Mouse (Mus musculus): ENCODE measurements around the gene Slc2a2. TPM values are rescaled to one million over a fixed set of nuclear protein-coding genes. Genes with fewer than 3 reads are reported as not detected.

Gene Slc2a2
- not detected in 2 replicates for total RNA-seq (2015)
- not detected in 2 replicates for total RNA-seq (2017)

DNA sequence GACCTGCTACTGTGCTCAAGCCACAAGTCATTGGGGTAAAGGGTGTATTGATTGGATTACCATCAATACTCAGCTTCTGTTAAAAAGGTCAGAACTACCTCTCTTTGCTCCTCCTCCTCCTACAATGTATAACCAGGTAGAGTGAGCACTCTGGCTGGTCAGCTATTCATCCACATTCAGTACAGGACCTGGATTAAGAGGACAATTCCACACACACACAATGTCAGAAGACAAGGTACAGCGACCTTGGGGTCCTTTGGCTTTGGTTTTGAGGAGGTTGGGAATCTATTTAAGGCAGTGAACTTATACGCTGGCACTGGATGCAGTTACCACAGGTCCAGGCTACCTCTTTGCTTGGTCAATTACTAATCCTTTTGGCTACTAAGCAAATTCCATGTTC, at the start of gene Slc2a2:
Gene Slc2a2 (plus strand): TSS at position 107 of the 400 bp plus-strand sequence.
- no peak for ATAC-seq (replicated peaks; ENCODE audit: poor library complexity)

DNA sequence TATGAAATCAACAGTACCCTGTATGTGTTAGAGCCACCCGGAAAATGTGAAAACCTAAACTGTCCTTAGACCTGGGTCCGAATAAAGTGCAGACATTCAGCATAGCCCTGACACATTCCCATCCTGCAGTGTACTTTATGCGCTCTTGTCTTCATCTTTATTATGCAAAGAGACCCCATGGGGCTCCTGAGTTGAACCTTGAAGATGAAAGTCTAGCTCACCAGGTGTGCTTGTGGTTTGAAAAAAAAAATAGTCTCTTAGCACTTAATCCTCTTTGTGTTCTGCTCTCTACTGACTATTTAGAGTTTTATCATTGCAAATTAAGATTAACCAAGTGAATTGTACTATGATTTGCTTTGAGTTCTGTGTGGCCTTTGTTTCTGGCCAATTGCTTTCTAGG, 45.1 kb upstream of the Slc2a2 start:
- ATAC-seq (replicated peaks; ENCODE audit: poor library complexity) = no peak

DNA sequence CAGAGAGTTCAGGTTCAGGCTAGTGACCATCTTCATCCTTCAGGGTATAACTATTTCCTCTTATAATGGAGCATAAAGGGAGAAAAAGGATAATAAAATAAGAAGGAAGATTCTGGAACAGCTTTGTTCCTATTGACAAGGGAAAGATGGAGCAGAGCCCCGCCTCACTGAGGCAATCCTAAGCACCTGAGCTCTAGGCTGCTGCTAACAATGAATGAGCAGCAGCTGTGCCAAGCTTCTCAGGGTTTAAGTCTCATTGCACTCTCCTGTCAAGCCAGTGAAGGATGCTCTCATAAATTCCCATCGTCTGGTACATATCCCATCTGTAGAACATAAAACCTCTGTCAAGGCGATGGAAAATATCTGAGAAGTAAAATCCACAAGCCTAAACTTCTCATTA, 44.7 kb upstream of the Slc2a2 start:
- no peak for ATAC-seq (replicated peaks; ENCODE audit: poor library complexity)

DNA sequence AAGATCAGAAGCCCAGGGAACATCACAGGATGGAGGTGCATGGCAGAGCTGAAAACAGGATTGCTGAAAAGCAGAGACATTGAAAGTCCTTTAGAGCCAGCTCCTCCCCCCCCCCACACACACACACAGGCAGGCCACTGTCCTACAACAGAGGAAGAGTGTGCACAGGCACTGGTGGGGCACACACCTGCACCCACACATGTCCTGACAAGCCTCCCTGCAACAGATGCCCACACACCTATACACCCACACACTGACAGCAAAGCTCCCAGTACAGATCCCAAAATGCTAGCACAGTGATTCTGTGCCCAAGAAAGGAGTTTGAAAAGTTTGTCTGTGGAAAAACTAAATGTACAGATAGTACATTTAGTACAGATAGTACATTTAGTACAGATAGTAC, 43.0 kb upstream of the Slc2a2 start:
- no peak for ATAC-seq (replicated peaks; ENCODE audit: poor library complexity)

DNA sequence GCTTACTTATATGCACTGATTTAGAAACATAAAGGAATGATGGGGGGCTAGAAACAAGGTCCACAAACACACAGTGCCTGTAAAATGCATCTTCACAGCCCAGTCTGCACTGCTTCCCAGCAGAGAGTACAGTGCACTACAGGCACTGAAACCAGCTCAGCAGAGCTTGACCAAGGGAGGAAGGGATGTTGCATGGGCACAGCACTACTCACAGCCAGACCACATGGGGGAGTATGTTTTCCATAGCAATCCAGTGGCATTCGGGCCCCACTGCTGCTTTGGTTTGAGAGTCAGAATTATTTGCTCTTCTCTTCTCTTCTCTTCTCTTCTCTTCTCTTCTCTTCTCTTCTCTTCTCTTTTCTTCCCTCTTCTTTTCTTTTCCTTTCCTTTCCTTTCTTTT, 39.4 kb upstream of the Slc2a2 start:
- ATAC-seq (replicated peaks; ENCODE audit: poor library complexity) = no peak

DNA sequence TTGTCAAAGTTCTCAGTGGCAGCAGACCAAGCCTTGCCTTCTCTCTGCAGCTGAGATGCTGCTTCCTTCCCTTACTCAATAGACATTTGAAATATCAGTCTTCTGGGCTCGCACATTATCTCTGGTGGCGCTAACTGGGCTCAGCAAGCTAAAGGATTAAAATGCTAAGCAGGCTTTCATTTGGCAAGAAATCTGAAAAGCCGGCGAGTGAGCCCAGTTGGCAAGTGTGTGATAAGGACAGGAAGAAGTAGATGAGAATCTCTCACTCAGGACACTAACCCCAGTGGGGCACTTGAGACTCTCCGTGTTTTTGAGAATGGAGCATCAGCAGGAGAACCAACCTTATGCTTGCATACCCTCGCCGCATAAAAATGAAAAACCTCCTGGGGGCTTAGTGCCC, 16.9 kb upstream of the Slc2a2 start:
- ATAC-seq (replicated peaks; ENCODE audit: poor library complexity) = no peak

DNA sequence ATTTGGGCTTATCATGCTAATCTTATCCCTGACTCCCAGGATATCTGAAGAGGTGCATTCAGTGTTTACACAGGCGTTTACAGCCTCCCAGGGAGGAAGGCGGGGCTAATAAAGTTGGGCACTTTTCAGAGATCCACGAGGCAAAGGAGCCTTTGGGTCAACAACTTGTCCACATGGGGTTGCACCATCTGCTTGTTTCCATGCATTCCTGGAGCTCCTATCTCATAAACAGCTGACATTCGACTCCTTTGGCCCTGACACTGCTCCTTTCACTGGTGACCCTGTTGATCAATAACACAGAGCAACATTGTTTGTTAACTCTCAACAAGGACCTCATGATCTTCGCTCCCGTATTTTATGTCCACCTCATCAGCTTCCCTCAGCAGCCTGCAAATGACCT, 15.8 kb upstream of the Slc2a2 start:
- no peak for ATAC-seq (replicated peaks; ENCODE audit: poor library complexity)

DNA sequence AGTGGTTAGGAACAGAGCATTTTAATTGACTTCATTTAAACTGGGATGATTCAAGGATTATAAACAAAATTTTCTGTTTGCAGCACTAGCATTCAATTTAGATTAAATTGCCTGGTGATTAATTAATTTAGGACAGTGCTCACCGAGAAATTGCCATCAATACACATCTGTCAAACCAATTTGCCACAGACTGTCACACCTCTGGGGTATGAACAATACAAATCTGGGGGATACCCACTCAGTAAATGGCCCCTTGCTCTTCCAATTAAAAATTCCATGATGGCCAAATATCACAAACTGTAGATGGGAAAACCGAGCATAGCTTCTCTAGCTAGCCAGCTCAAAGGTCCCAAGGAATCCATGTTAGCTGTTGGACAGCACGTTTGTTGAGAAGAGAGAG, 15.3 kb upstream of the Slc2a2 start:
- ATAC-seq (replicated peaks; ENCODE audit: poor library complexity) = no peak

DNA sequence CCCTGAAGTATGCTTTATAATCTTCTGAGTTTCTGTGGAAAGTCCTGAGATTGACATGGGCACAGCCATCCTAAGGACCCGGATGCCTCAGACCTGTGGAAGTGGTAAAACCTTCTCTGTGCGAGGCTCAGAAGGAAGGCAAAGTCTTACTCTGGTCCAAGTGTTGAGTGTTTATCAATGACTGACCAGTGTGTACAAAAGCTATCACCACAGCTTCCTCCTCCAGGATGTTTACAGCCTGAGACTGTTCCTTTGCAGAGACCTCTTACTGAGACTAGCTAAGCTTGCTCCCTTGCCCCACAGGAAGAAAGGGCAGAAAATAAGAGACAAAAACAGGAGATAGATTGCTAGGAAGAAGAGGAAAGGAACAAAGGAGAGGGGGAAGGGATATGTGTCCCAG, 12.2 kb upstream of the Slc2a2 start:
- no peak for ATAC-seq (replicated peaks; ENCODE audit: poor library complexity)

DNA sequence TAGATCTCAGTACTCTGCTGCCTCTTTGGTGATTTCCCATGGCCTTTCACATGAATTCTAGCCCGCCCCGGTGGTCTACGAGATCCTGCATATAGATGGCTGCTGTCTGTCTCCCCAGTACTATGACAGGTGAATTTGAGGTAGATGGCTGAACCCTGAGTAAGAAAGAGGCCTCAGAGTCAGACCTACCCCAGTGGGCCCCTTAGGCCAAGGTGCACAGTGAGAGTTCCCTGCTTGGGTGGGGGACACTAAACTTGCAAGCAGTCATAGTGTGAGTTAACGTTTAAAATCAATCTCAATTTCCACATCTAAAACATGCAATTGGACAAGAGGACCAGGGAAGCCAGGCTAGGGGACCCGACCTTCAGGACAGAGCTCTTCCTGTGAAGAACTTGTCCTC, 2.9 kb upstream of the Slc2a2 start:
- ATAC-seq (replicated peaks; ENCODE audit: poor library complexity) = no peak

DNA sequence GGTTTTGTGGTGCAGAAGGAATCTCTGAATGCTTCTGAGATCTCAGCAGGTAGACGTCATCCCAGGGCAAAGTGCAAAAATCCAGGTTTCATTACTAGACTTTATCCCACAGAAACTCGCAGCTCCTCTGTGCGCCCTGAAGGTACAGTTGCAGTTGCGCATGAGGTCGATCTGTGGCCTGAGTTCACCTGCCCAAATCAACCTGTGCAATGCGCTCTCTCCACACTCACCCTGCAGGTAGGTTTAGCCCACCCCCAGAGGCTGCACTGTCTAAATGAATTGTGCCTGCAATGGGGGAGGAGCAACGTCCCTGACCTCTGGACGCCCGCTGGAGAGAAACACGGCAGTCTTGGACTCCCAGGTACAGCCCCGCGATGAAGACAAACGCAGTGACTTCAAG, 2.1 kb upstream of the Slc2a2 start:
- no peak for ATAC-seq (replicated peaks; ENCODE audit: poor library complexity)

DNA sequence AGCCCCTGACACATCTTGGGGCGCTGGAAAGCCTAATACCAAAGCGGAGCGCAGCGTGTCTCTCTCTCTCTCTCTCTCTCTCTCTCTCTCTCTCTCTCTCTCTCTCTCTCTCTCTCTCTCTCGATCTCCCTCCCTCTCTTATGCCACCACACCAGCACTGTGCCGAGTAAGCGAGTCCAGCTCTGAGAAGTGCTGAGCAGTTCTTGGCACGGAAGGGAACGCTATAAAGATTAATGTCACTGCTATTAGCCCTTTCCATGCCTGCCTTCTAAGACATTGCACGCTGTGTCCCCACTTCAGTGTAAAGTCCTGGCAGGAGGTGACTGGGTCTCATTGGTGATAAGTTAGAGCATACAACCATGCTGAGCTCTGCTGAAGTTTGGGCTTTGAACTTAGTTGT, 1.5 kb upstream of the Slc2a2 start:
- no peak for ATAC-seq (replicated peaks; ENCODE audit: poor library complexity)

DNA sequence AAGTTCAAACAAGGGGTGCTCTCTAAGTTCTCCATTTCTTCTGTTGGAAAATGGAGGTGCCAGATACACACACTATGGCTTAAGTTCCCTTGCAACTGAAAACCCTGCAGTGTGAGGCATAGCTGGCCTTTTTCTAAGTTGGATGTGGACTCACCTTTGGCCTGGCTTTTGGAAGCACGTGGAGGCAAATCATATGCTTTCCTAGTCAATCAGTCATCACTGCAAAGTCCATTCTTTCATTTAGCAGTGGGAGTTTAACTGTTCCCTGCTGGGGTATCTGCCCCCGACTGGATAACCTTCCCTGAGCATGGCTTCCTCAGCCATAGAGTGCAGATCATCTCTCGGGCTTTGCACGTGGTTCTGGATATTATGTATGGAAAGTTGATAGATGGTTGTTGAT, 1.9 kb downstream of the Slc2a2 start:
- no peak for ATAC-seq (replicated peaks; ENCODE audit: poor library complexity)

DNA sequence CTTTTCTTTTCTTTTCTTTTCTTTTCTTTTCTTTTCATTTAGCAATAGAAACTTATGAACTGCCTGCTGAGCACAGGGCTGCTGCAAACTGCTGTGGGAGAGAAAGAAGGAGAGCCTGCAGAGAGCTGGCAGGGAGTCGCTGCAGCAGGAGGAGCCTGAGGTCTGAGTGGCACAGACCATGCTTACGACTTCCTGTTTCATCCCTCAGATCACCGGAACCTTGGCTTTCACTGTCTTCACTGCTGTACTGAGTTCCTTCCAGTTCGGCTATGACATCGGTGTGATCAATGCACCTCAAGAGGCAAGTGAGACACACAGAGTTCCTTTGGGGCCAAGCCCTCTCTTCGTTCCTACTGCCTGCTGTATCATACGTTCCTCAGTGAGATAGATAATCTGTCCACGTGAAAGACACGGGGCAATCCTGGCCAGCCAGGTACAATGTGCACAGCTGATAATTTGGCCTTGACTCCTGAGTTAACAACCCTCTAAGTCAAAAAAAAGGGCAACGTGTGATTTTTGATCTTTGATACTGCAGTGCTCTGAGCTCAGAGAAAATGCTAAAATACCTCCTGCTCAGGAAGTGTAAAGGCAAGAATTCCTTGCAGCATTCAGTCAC, 7.9 kb downstream of the Slc2a2 start:
- peak; percentile 85 for ATAC-seq (replicated peaks; ENCODE audit: poor library complexity)

DNA sequence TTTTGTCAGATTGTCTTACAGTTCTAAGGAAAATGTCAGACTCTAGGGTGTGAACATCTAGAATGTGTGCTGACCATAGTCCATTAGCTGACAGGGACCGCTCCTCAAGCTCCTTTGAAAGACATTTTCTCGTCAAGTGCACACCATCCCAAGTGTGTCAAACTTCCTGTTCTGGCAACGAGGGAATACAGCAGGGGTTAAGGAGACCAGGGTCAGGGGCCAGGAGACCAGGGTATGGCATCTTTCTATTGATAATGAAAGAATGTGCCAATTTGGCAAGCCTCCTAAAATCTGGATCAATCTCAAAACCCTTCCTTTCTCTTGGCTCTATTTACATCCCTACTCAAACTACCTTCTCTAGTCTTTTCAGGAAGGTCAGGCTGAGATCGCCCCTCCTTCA, 9.0 kb downstream of the Slc2a2 start:
- ATAC-seq (replicated peaks; ENCODE audit: poor library complexity) = no peak

DNA sequence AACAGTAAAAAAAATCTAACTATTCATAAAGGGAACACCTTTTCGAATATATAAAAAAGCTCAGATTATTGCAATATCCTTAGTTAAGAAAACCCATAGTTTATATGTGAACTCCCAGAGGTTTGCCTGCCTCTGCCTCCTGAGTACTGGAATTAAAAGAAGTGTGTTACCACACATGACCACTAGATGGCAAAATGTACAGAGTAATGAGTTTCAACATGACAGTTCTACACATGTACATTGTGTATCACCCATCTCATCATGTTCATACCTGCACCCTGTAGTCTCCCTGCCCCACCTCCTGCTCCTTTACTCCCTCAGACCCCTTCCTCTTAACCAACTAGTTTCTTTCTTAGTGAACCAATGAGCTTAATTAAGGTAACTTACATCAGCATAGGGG, 12.0 kb downstream of the Slc2a2 start:
- peak; percentile 75 for ATAC-seq (replicated peaks; ENCODE audit: poor library complexity)

DNA sequence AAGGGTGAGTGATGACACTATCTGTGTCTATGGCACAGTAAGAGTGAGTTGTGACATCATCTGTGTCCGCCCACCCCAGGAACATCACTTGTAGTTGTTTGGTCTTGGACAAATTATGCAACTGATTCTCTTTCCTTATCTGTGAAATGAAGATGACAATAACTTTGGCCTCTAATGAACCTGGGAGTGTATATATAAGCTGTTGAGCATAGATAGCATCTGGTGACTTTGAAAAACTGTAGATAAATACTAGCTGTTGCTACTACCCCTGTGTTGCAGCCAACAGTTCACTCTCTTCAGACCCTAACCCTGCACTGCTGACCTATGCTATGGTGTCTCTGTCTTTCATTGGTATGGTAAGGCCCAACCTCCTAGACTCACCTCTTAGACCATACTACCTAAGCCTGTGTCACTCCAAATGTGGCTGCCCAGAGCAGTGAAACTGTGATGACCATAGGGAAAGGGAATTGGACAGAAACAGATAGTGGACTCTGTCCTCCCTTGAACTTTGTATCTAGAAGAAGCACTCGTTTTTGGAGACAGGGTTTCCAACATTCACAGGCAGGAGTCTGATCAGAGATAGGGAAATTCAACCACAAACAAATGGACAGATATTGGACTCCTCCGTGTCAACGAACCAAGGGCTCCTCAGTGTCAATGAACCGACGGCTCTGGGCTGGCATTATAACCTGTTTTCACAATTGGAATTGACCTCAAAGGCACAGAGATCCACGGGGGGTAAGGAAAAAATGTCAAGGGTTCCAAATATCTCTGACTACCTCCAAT, 16.4 kb downstream of the Slc2a2 start:
- ATAC-seq (replicated peaks; ENCODE audit: poor library complexity) = no peak

DNA sequence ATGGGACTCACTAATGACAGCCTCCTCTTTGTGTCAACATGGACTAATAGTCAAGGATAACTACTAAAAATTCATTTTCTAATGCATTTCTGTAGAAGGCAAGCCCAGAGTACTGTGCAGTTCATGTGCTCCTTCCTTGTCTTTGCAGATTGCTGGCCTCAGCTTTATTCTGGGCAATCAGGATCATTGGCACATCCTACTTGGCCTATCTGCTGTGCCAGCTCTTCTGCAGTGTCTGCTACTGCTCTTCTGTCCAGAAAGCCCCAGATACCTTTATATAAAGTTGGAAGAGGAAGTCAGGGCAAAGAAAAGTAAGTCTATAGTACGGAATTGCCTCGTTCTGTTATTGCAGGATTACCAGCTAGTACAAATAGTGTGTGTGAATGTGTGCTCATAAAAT, 20.8 kb downstream of the Slc2a2 start:
- no peak for ATAC-seq (replicated peaks; ENCODE audit: poor library complexity)

DNA sequence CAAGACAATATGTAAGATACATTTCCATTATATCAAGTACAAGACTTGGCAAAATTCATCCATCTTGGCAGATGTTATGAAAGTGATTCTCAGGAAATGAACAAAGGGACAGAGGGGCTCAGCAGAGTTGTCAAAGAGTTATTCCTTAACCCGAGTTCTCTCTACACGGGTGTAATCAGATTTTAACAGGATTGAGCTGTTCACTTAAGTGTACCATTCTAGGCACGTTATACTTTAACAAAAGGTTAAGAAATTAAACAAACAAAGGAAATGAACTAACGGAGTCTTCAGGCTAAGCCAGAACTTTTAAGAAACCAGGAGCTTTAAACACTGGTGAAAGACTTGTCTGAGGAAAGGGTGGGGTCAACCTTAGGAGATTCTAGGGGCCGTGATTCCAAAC, 23.5 kb downstream of the Slc2a2 start:
- no peak for ATAC-seq (replicated peaks; ENCODE audit: poor library complexity)

DNA sequence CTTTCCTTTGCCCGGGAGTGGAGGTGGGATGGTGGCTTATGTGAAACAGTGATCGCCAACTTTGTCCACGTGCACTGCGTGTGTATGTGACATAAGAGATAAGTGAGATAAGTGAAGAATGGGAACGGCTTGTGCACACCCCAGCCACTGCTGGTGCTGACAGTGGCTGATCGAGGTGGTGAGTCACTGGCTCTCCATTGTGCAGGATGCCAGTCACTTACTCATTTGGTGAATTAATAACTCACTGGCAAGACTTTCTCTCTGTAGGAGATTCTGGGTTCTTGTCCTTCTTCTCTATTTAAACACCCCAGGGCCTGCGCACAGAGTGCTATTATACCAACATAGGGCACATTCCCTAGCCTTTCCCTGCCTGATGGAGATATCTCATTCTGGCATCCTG, 24.1 kb downstream of the Slc2a2 start:
- ATAC-seq (replicated peaks; ENCODE audit: poor library complexity) = no peak

DNA sequence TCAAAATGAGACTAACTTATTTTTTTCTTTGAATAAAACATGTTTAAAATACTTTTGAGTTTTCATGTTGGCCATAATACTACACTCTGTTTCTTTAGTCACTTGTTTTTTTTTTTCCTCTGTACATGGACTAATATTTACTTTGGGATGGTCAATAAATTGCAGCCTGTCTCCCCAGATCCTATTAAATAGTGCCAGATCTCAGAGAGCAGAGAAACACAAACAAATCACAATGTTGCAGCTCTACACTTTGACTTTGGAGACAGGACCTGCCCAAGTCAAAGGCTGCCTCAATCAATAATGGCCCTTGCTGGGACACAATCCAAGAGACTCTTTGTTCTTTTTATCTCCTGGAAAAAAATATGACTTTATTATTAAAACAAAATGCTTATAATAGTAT, 24.8 kb downstream of the Slc2a2 start:
- no peak for ATAC-seq (replicated peaks; ENCODE audit: poor library complexity)

DNA sequence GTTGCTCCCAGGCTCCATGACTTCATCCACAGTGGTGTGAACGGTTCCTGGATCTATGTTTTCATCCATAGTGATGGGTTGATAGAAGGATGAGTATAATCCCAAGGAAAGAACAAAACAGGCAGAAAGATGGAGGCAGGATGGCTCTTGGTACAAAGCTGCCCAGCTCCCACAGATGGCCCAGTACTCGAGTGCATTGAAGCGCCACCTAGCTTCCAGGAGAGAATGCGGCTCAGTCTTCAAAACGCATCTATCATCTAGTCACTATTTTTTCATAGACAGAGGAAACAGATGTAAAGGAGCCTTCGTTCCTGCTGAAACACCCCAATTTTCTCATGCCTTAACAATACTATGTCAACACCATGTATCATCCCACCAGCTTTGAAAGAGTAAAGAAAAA, 25.8 kb downstream of the Slc2a2 start:
- no peak for ATAC-seq (replicated peaks; ENCODE audit: poor library complexity)

DNA sequence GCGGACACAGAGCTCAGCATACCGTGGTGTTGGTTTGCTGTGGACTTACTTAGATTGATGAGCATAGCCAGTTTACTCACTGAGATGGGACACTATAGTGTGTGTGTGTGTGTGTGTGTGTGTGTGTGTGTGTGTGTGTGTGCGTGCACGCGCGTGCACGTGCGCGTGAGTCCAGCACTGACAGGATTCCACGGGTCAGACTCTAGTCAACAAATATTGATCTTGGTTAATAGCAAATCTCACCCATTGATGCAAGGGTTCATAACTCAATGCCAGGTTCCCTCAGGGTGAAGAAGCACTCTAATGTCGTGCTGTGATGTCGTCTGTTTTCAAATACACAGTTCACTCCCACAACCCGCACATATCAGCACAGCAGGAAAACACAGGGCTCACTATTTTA, 27.5 kb downstream of the Slc2a2 start:
- ATAC-seq (replicated peaks; ENCODE audit: poor library complexity) = no peak

All from megakaryocyte progenitor cell, adult 5-6 weeks (primary cell).